8 mouse cellular contexts compared by ENCODE assay signal in genomic region chr8:120505082-120505511, GRCm38 (mm10).
DNase-seq lines count a peak whose midpoint lies in the region; ATAC-seq and TF ChIP-seq lines count a peak whose summit lies in the region.

No protein-coding gene starts in this region.

- peaks cover 27% of the 10 kb centered on the region; the same call in 1 of the 2 replicates for H3K27me3 ChIP-seq in forebrain, embryonic 12.5 days
- no peaks in the 10 kb centered on the region for H3K27me3 ChIP-seq in limb, embryonic 14.5 days (ENCODE audit: control insufficient read depth, insufficient read depth, low read length)

- DNase-seq in adrenal gland, postnatal 10 days = peak; percentile 26
- DNase-seq in adrenal gland, adult 8-10 months = no peak
- DNase-seq in Muller cell, postnatal 12 days (ENCODE audit: inconsistent ontology term) = peak; percentile 77
- no peak for DNase-seq in limb, embryonic 14.5 days (ENCODE audit: low spot score)
- peak; percentile 76 for DNase-seq in retina, postnatal 7 days (ENCODE audit: low read depth, low spot score)
- no peak for DNase-seq in adrenal gland, postnatal 4 days (ENCODE audit: low spot score in 2 of 2)

- H3K9me3 ChIP-seq in forebrain, embryonic 12.5 days = no peaks in the 10 kb centered on the region
- H3K9me3 ChIP-seq in limb, embryonic 14.5 days (ENCODE audit: control insufficient read depth, low read length) = no peaks in the 10 kb centered on the region

- H3K36me3 ChIP-seq in forebrain, embryonic 12.5 days (replicated peaks) = no peaks in the 10 kb centered on the region
- no peaks in the 10 kb centered on the region for H3K36me3 ChIP-seq in limb, embryonic 14.5 days (ENCODE audit: control insufficient read depth, insufficient read depth, low read length)

- 1% methylated on average over 19 of the region's 19 CpGs for WGBS in forebrain, embryonic 12.5 days
- WGBS in limb, embryonic 14.5 days = 0% methylated on average over 19 of the region's 19 CpGs

- H3K27ac ChIP-seq in forebrain, embryonic 12.5 days = peak overlapping the region; percentile 93
- no peak overlapping the region for H3K27ac ChIP-seq in limb, embryonic 14.5 days (replicated peaks; ENCODE audit: low read depth, low read length)

- ATAC-seq in forebrain, embryonic 12.5 days (ENCODE audit: low FRiP score) = peak; percentile 21
- ATAC-seq in limb, embryonic 14.5 days (ENCODE audit: low FRiP score, low read depth) = peak; percentile 13; the same call in 1 of the 2 replicates
- ATAC-seq in frontal cortex, adult (ENCODE audit: low TSS enrichment) = no peak

- H3K9ac ChIP-seq in forebrain, embryonic 12.5 days = peak overlapping the region; percentile 42; the same call in 1 of the 2 replicates
- peak overlapping the region; percentile 22; the same call in 1 of the 2 replicates for H3K9ac ChIP-seq in limb, embryonic 14.5 days (ENCODE audit: low read depth, low read length, severe bottlenecking)

- peaks cover 100% of the 10 kb centered on the region for H3K4me1 ChIP-seq in forebrain, embryonic 12.5 days
- peaks cover 51% of the 10 kb centered on the region for H3K4me1 ChIP-seq in limb, embryonic 14.5 days (ENCODE audit: control insufficient read depth, insufficient read depth, low read length)

- peak overlapping the region; percentile 54 for H3K4me2 ChIP-seq in forebrain, embryonic 12.5 days
- peak overlapping the region; percentile 42 for H3K4me2 ChIP-seq in limb, embryonic 14.5 days (replicated peaks; ENCODE audit: low read depth, low read length, severe bottlenecking)

- peak overlapping the region; percentile 21 for H3K4me3 ChIP-seq in forebrain, embryonic 12.5 days (replicated peaks)
- H3K4me3 ChIP-seq in limb, embryonic 14.5 days (replicated peaks; ENCODE audit: low read length) = peak overlapping the region; percentile 9

- no peak for TF ChIP-seq POLR2A in limb, embryonic 14.5 days (IDR thresholded peaks at IDR 0.05; ENCODE audit: borderline replicate concordance, extremely low read depth, insufficient read depth, insufficient read length)

Comparison
In these comparisons a context has a peak if more than half of its experiments do, and no peak if none do; other contexts are left out.
1. DNase-seq: peak in adrenal gland, postnatal 10 days (single experiment), Muller cell, postnatal 12 days (single experiment) and retina, postnatal 7 days (single experiment); none in adrenal gland, adult 8-10 months (single experiment), limb, embryonic 14.5 days (single experiment) and adrenal gland, postnatal 4 days (0 of 2).